Mouse (Mus musculus) embryonic facial prominence, embryonic 14.5 days (tissue): ENCODE measurements at regions not wholly inside any gene's neighbourhood (a gene's known extent, or its start where the extent isn't known, plus 50 kb on each side); places are given as distances from the start of the nearest gene placed in this dataset.

Experiments used
- ATAC-seq: fragments of 200-750 bp; cut with Nextera tagmentation; 2 replicates; pipeline ENCODE4 v1.8.0; 2017; ENCODE audit warnings: low read depth, moderate number of reproducible peaks, moderate TSS enrichment
- DNase-seq: peaks from one replicate; pipeline ENCODE4 v3.0.0-alpha.2; 2015; ENCODE audit warnings: low spot score
- H3K27ac ChIP-seq: fragments of 300-500 bp; sonication (generic); replicated peaks from 2 replicates; pipeline ENCODE4 v1.5.1; 2014; ENCODE audit warnings: low read depth, mild to moderate bottlenecking, low read length, moderate library complexity
- H3K27me3 ChIP-seq: fragments of 300-500 bp; sonication (generic); replicated peaks from 2 replicates; pipeline ENCODE4 v1.6.1; 2014; ENCODE audit warnings: low read length; ENCODE audit not compliant: control insufficient read depth, insufficient read depth
- H3K36me3 ChIP-seq: fragments of 300-500 bp; sonication (generic); 2 replicates; pipeline ENCODE4 v1.6.1; 2014; ENCODE audit warnings: low read length, mixed read lengths; ENCODE audit not compliant: control insufficient read depth, insufficient read depth
- H3K4me1 ChIP-seq: fragments of 300-500 bp; sonication (generic); 2 replicates; pipeline ENCODE4 v1.6.1; 2014; ENCODE audit warnings: antibody characterized with exemption, low read length; ENCODE audit not compliant: control insufficient read depth, insufficient read depth
- H3K4me2 ChIP-seq: fragments of 300-500 bp; sonication (generic); 2 replicates; pipeline ENCODE4 v1.6.1; 2014; ENCODE audit warnings: low read depth, mild to moderate bottlenecking, low read length, moderate library complexity, mixed read lengths
- H3K4me3 ChIP-seq: fragments of 300-500 bp; sonication (generic); 2 replicates; pipeline ENCODE4 v1.5.1; 2014; ENCODE audit warnings: low read depth, mild to moderate bottlenecking, low read length
- H3K9ac ChIP-seq: fragments of 300-500 bp; sonication (generic); 2 replicates; pipeline ENCODE4 v1.6.1; 2014; ENCODE audit warnings: low read depth, mild to moderate bottlenecking, low read length, moderate library complexity, mixed read lengths
- H3K9me3 ChIP-seq: fragments of 300-500 bp; sonication (generic); 2 replicates; pipeline ENCODE4 v1.6.1; 2016; ENCODE audit warnings: low read length; ENCODE audit not compliant: control insufficient read depth
- WGBS: fragments of 180-500 bp; shearing (Covaris S2); extraction: QIAGEN DNeasy Blood & Tissue Kit; methylation state at CpG from one replicate; pipeline ENCODE4 v1.1.7; 2014; 5-methylcytosine and 5-hydroxymethylcytosine counted together

- Histone ChIP-seq H3K36me3 (no peaks in the 10 kb centered on the region), H3K9ac (no peak overlapping the region), H3K4me1 (no peaks in the 10 kb centered on the region), H3K9me3 (no peaks in the 10 kb centered on the region), H3K4me2 (no peak overlapping the region), H3K4me3 (no peak overlapping the region), H3K27ac (no peak overlapping the region), H3K27me3 (no peaks in the 10 kb centered on the region)
- ATAC-seq (no peak), DNase-seq (no peak)
- 78% methylated on average over 8 of the region's 8 CpGs for WGBS
Observed at GRCm38 (mm10) chr11:113032487-113033228, 250.6 kb downstream of the Sox9 start.

- Histone ChIP-seq H3K9ac (no peak overlapping the region), H3K4me3 (no peak overlapping the region), H3K36me3 (no peaks in the 10 kb centered on the region), H3K4me1 (no peaks in the 10 kb centered on the region), H3K27ac (no peak overlapping the region), H3K9me3 (no peaks in the 10 kb centered on the region), H3K27me3 (no peaks in the 10 kb centered on the region), H3K4me2 (no peak overlapping the region)
- ATAC-seq: no peak
- WGBS: 90% methylated on average over 13 of the region's 13 CpGs
- no peak for DNase-seq
Observed at GRCm38 (mm10) chr11:113034911-113035310, 252.9 kb downstream of the Sox9 start.

- no peak for ATAC-seq
- Histone ChIP-seq H3K9me3 (no peaks in the 10 kb centered on the region), H3K36me3 (no peaks in the 10 kb centered on the region), H3K4me1 (no peaks in the 10 kb centered on the region), H3K27ac (no peak overlapping the region), H3K9ac (no peak overlapping the region), H3K27me3 (no peaks in the 10 kb centered on the region), H3K4me3 (no peak overlapping the region), H3K4me2 (no peak overlapping the region)
- DNase-seq: no peak
- WGBS: 73% methylated on average over 4 of the region's 4 CpGs
Observed at GRCm38 (mm10) chr11:113037736-113038135, 255.7 kb downstream of the Sox9 start.

- WGBS: 53% methylated on average over 5 of the region's 5 CpGs
- H3K9me3 ChIP-seq: no peaks in the 10 kb centered on the region
- ATAC-seq: peak; percentile 55
Observed at GRCm38 (mm10) chr11:113042710-113043109, 260.7 kb downstream of the Sox9 start.

GRCm38 (mm10) chr11:113046200-113047051 lies 264.4 kb downstream of the Sox9 start:
- Histone ChIP-seq H3K4me1 (peaks cover 13% of the 10 kb centered on the region), H3K4me2 (no peak overlapping the region), H3K4me3 (no peak overlapping the region), H3K27ac (no peak overlapping the region), H3K27me3 (no peaks in the 10 kb centered on the region), H3K9me3 (no peaks in the 10 kb centered on the region), H3K9ac (no peak overlapping the region), H3K36me3 (no peaks in the 10 kb centered on the region; the same call in 1 of the 2 replicates)
- 30% methylated on average over 17 of the region's 20 CpGs for WGBS
- DNase-seq: peak; percentile 92
- ATAC-seq: peak; percentile 62

More at GRCm38 (mm10) chr11:113042710-113043109, 260.7 kb downstream of the Sox9 start:
- H3K27me3 ChIP-seq: no peaks in the 10 kb centered on the region
- H3K27ac ChIP-seq: no peak overlapping the region
- peak; percentile 56 for DNase-seq
- no peak overlapping the region for H3K9ac ChIP-seq
- no peak overlapping the region for H3K4me2 ChIP-seq
- no peak overlapping the region for H3K4me3 ChIP-seq
- peaks cover 13% of the 10 kb centered on the region for H3K4me1 ChIP-seq
- no peaks in the 10 kb centered on the region; the same call in 1 of the 2 replicates for H3K36me3 ChIP-seq

GRCm38 (mm10) chr11:113048158-113048557 lies 266.1 kb downstream of the Sox9 start:
- no peak for ATAC-seq
- H3K4me3 ChIP-seq: no peak overlapping the region
- H3K9me3 ChIP-seq: no peaks in the 10 kb centered on the region
- 78% methylated on average over 7 of the region's 7 CpGs for WGBS
- no peaks in the 10 kb centered on the region; the same call in 1 of the 2 replicates for H3K36me3 ChIP-seq
- no peak for DNase-seq
- H3K4me1 ChIP-seq: peaks cover 13% of the 10 kb centered on the region
- H3K27me3 ChIP-seq: no peaks in the 10 kb centered on the region
- no peak overlapping the region for H3K27ac ChIP-seq
- no peak overlapping the region for H3K4me2 ChIP-seq
- H3K9ac ChIP-seq: no peak overlapping the region

- Histone ChIP-seq H3K27me3 (no peaks in the 10 kb centered on the region), H3K9ac (no peak overlapping the region), H3K27ac (no peak overlapping the region), H3K9me3 (no peaks in the 10 kb centered on the region), H3K4me1 (peaks cover 6% of the 10 kb centered on the region), H3K4me2 (no peak overlapping the region), H3K36me3 (no peaks in the 10 kb centered on the region), H3K4me3 (no peak overlapping the region)
- ATAC-seq (no peak; the same call in 1 of the 2 replicates), DNase-seq (no peak)
- WGBS: 62% methylated on average over 8 of the region's 8 CpGs
Observed at GRCm38 (mm10) chr11:113049593-113049992, 267.6 kb downstream of the Sox9 start.

- WGBS: 97% methylated on average over 11 of the region's 11 CpGs
- no peak for ATAC-seq
Observed at GRCm38 (mm10) chr11:113052536-113052935, 270.5 kb downstream of the Sox9 start.

More at GRCm38 (mm10) chr11:113052536-113052935, 270.5 kb downstream of the Sox9 start:
- DNase-seq: no peak
- Histone ChIP-seq H3K9me3 (no peaks in the 10 kb centered on the region), H3K4me3 (no peak overlapping the region), H3K27me3 (no peaks in the 10 kb centered on the region), H3K27ac (no peak overlapping the region), H3K4me2 (no peak overlapping the region), H3K4me1 (peaks cover 11% of the 10 kb centered on the region), H3K9ac (no peak overlapping the region), H3K36me3 (no peaks in the 10 kb centered on the region)
